Mouse (Mus musculus) kidney, postnatal 4 days (tissue): Measurements from ENCODE around the gene Myh11.
A peak's percentile ranks its signal among the peaks of the same experiment; 100 is the strongest.

ENCODE experiments used
- DNase-seq, 2 experiments: peaks; one replicate each; pipeline ENCODE4 v3.0.0; 2021; ENCODE audit warnings: mixed read lengths in 2 of 2

Gene Myh11

DNA sequence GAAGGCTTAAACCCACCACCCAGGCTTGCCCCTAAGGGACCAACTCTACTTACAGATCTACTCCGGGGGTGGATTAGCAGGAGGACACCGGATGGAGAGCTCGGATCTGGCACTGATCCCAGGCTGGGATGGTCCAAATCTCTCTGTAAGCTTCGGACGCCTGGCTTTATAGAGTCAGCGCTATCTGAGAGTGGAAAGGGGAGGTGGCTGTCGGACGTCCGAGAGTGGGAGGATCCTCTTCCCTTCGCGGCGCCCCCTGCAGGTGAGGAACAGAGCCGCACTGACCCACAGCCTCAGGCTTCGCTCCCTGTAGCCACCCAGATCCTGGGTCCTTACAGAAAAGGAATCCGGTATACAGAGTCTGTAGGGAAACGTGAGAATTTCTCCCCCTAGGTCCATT lies at the start of gene Myh11:
Gene Myh11, minus strand, starts transcription at position 150 of the 400 bp plus-strand sequence.
- peak; percentile 88 to 91 for DNase-seq

GRCm38 (mm10) chr16:14328156-14328555 lies 37.0 kb upstream of the Myh11 start:
- DNase-seq = no peak

- no peak for DNase-seq
Observed at GRCm38 (mm10) chr16:14320494-14320893, 29.3 kb upstream of the Myh11 start.

DNA sequence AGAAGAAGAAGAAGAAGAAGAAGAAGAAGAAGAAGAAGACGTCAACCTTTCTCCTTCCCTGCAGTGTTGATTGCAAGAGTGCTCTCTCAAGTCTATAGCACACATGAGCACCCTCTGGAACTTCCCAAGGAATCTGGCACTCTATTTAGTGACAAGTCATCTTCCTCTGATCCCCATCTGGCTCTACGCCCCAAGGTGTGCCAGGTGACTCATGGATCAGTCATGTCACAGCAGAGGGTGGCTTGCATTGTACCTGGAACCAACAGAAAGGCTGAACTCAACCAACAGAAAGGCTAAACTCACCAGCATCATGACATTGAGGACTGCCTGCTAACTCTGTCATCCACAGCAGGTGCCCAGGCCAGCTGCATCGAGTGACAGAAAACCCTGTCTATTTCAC lies 28.5 kb upstream of the Myh11 start:
- DNase-seq = no peak

GRCm38 (mm10) chr16:14316884-14317876 lies 26.0 kb upstream of the Myh11 start, which contains the start of gene Fopnl:
Gene Fopnl (minus strand): TSS chr16:14317405.
- DNase-seq = peak; percentile 98 to 99

DNA sequence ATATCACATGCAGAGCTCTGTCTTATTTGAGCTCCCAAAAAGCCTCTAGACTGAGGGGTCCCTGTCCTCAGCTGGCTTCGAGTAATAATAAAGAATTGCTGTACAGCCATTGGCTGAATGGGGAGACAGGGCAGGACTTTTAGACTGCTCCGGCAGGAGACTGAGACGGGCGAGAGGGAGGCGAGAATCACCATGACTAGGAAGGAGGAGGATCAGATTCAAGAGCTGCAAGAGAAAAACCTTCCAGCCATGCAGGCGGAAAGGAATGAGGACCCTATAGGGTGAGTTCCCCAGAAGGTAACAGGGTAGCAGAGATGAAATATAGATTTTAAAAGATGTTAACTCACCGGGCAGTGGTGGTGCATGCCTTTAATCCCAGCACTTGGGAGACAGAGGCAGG lies 21.7 kb upstream of the Myh11 start:
- DNase-seq = no peak

DNA sequence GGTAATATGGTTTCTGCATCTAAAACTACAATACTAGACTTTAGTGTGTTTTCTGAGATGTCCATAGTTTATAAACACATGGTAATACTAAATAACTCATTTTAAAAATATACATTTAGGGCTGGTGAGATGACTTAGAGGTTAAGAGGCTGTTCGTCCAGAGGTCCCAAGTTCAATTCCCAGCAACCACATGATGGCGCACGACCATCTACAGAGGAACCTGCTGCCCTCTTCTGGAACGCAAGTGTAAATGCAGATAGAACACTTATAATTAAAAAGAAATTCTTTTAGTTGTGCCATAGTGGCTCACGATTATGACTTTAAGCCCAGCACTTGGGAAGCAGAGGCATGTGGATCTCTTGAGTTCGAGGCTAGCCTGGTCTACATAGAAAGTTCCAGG lies 20.2 kb upstream of the Myh11 start:
- DNase-seq = peak; percentile 44 to 56

- DNase-seq = no peak
Observed at GRCm38 (mm10) chr16:14309833-14310232, 18.7 kb upstream of the Myh11 start.

DNA sequence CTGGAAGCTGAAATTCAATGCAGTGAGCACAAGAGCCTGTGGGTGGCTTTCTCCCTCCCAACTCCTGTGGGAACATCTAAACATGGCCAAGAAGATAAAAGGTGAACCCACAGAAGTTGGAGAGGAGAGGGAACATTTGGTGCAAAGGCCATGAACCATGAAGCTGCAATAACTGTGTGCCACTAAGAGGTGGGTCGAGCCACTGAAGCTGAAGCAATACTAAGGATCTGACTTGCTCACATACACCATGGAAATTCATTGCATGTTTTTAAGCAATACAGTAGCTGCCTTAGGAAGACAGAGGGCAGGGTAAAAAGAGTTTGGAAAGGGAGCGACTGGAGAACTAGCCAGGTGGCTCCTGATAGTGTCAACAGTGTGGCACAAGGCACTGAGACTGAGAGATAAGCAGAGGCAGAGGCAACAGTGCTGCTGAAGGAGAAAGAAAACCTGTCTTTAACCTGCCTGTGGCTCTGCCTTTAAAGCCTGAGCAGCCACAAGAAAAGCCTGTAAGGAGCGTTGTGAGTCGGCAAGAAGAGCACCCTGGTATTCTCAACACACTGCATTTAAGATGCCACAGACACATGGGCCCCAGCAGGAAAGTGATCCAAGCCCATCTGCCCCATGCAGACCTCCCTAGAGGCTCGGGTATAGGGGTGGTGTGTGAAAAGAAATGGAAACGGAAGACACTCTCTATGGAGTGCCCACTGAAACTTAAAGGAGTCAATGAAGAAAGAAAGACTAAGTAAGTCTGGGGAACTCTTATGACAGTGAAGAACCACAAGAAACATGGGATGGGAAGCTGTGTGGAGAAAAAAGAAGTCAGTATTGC lies 17.3 kb upstream of the Myh11 start:
- DNase-seq = no peak

DNA sequence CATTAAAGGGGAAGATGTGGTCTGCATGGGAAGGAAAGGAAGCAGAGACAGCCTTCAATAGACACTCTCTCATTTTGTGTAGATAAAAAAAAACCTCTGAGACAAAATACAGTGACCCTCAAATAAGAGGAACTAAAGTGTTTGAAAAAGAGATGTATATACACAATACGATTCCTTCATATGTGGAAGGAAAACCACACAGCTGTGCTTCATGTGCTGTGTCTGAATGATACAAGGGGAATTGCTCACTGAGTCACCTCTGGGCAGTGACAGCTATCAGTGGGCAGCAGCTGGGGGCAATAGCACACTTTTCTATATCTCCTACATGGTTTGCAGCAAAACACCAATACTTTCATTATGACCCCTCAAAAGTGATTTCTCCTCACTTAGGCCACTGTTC lies 16.2 kb upstream of the Myh11 start:
- DNase-seq = no peak

DNA sequence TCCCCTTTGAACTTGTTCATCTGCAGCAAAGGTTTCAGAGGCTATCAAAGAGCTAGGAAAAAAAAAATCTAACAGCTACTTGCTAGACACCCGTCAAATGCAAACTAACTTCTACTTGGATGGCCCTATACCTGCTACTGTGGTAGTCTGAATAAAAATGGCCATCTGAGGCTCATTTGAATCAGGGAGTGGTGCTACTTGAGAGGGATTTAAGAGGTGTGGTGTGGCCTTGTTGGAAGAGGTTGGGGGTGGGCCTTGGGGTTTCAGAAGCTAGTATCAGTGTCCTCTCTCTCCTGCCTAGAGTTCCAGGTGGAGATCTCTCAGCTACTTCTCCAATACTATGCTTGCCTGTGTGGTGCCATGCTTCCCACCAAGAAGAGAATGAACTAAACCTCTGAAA lies 15.3 kb upstream of the Myh11 start:
- DNase-seq = no peak

GRCm38 (mm10) chr16:14304791-14305190 lies 13.6 kb upstream of the Myh11 start:
- no peak for DNase-seq

DNA sequence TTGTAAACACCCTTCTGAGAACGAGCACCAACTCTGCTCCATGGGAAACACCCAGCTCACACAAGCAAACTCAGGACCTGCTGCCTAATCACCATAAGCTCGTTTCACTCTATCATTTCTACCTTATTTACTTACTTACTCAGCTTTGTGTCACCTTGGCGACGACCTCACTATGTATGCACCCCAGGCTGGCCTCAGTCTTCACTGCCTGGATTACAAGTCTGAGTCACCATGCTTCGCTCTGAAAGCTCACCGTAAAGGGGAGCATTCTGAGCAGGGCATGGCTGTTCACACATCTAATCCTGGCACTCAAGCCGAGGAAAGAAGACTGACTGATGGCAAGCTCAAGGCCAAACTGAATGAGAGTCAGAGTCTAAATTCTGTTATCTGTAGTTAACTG lies 12.5 kb upstream of the Myh11 start:
- DNase-seq = peak in 1 of 2 experiments; percentile 25

DNA sequence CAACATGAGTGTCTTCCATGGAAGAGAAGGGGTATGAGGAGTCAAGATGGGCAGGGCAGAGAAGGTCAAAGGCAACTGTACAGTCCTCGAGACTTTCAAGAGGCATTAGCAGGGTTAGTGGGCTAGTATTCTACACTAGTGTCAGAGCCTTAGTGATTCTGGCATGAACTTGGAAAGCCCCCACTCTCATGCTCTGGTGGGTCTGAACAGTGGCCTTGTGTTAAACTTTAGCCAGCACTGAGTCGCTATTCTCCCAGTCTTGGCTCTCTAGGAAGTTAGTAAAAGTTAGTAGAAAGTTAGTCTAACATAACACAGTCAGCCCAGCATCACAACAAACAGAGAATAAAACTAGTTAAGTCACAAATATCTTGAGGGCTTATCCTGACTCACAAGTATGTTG lies 12.0 kb upstream of the Myh11 start:
- no peak for DNase-seq

GRCm38 (mm10) chr16:14298461-14298860 lies 7.3 kb upstream of the Myh11 start:
- DNase-seq = no peak

DNA sequence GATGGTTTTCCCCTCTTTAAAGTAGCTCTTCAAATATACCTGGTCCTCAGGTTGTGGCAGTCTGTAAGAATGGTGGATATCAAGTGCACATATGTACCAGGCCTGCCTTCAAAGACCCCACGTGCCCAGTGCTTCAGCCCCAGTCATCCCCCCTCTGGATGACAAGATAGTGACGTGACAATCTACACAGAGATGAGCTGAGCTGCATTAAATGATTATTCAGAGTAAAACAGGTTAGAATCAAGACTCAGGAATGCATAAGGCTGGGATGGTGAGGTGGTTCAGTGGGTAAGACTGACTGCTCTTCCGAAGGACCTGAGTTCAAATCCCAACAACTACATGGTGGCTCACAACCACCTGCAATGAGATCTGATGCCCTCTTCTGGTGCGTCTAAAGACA lies 6.6 kb upstream of the Myh11 start:
- DNase-seq = no peak

- DNase-seq = no peak
Observed at GRCm38 (mm10) chr16:14297137-14297536, 6.0 kb upstream of the Myh11 start.

- no peak for DNase-seq
Observed at GRCm38 (mm10) chr16:14296544-14297124, 5.5 kb upstream of the Myh11 start.

DNA sequence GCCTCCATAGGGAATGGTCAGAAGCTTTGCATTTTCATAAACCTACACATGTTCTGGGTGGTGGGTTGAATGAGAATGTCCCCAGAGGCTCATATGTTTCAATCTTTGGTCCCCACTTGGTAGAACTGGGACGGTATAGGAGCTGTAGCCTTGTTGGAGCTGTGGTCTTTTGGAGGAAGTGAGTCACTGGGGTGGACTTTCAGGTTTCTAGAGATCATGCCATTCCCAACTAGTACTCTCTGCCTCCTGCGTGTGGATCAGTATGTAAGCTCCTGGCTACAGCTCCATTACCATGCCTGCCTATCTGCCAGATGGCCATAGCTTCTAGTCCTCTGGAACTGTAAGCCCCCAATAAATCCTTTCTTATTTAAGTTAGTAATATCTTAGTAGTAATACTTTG lies 4.1 kb upstream of the Myh11 start:
- DNase-seq = no peak

DNA sequence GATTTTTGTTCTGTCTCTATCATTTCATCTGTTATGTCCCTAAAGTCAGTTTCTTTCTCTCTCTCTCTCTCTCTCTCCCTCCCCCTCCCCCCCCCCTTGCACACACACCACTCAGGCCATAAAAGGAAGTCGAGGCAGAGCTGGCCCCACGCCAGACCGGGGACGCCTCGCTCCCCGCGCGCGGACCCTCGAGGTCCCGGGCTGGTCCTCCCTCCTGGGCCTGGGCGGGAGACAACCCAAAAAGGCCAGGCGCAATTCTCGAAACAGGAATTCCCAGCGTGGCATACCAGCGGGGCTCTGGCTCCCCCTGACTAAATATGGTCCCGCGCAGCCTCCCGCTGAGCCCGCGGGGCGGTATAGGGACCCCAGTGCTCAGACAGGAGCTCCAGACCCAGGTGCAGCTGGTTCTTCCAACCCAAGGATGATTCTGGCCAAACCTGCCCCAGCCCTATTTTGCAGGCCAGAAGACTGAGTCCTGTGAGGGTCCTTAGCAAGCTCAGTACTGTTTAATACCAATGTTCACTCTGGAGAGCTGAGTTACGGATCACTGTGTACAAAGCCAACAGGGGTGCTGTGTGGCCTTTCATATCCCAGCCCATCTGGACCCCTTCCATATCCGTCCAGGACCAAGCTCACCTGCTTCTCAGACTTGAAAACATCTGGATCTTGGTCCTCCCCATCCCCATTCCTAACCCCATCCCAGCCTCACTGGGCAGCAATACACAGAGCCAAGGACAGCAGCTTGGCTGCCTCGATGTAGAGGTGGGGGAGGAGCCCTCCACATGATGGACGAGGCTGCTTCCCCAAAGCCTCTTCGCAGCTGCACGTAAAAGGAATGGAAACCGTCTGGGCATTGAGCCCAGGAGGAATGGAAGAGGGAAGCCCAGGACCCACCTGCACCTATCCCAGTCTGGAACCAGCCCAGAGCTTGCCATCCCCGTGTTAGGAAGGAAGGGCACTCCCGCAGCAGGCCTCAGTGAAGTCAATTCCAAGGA lies 1.3 kb upstream of the Myh11 start:
- DNase-seq = peak; percentile 44 to 53

- no peak for DNase-seq
Observed at GRCm38 (mm10) chr16:14272374-14272965, 18.7 kb downstream of the Myh11 start.
